Mouse (Mus musculus): ENCODE data around the gene Rpusd3. TPM values are rescaled to one million over a fixed set of nuclear protein-coding genes. Genes with fewer than 3 reads are reported as not detected.

The Rpusd3 gene
- polyA plus RNA-seq, 1 experiment from 2014 or later = 34.6 TPM

DNA sequence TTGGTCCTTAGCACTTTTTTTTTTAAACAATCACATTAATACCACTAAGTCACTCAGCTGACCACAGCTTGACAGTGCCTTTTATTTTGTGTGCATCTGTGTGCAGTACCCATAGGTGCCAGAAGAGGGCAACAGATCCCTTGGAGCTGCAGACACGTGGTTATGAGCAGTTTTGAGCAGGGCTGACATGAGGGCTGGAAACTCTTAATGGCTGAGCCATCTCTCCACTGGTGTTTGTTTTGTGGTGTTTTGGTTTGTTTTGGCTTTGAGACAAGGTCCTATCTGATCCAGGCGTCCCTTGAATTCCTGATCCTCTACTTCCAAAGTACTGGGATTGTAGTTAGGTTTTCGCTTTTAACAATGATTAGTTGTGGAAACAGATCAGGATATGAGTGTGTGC lies 8.3 kb upstream of the Rpusd3 start:
- WGBS = 61% methylated on average over 3 of the region's 3 CpGs
- no peaks in the 10 kb centered on the region for H3K36me3 ChIP-seq (replicated peaks)
- no peak overlapping the region for H3K27ac ChIP-seq (replicated peaks)
- no peaks in the 10 kb centered on the region for H3K9me3 ChIP-seq
- H3K27me3 ChIP-seq (replicated peaks; ENCODE audit: low read depth, poor library complexity, severe bottlenecking) = no peaks in the 10 kb centered on the region
- peak; percentile 59 for DNase-seq (ENCODE audit: low spot score)
- no peak overlapping the region for H3K4me3 ChIP-seq
- 0 out of 2 replicates have a peak, but pooled peaks cover 2% of the 10 kb centered on the region for H3K4me1 ChIP-seq

DNA sequence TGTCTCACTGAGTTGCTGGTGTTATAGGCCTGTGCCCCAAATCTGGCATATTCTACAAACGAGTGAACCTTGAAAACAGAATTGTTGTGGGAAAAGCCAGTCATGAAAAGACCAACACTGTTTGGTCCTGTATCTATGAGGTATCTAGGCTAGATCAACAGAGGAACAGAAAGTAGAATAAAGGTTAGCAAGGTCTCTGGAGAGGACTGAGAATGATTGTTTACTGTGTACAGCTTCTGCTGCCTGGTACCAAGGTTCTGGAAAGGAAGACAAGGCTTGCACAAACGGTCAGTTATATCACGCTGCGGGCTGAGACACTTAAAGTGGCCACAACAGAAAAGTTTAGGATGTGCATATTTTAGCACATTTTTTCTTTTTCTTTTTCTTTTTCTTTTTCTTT lies 7.6 kb upstream of the Rpusd3 start:
- no peak overlapping the region for H3K27ac ChIP-seq (replicated peaks)
- H3K4me1 ChIP-seq = no peaks in the 10 kb centered on the region
- H3K36me3 ChIP-seq (replicated peaks) = no peaks in the 10 kb centered on the region
- no peak overlapping the region for H3K4me3 ChIP-seq
- H3K9me3 ChIP-seq = no peaks in the 10 kb centered on the region
- 90% methylated on average over 4 of the region's 4 CpGs for WGBS
- DNase-seq (ENCODE audit: low spot score) = no peak
- no peaks in the 10 kb centered on the region for H3K27me3 ChIP-seq (replicated peaks; ENCODE audit: low read depth, poor library complexity, severe bottlenecking)

DNA sequence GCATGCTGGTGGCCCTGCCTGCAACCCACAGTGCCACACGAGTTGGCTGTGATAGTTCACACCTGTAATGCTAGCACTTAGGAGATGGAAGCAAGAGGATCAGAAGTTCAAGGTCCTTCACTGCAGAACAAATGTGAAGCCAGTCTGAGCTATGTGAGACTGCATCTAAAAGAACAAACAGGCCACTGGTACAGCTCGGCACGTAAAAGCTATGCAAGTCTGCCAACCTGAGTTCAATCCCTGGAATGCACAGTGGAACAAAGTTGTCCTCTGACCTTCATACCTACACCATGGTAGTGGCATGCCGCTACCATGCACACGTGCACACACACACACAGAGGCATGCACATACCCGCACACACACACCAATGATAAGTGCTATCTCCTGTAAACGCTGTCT lies 5.0 kb upstream of the Rpusd3 start:
- DNase-seq (ENCODE audit: low spot score) = no peak
- no peak overlapping the region for H3K4me3 ChIP-seq
- H3K27ac ChIP-seq (replicated peaks) = no peak overlapping the region
- no peaks in the 10 kb centered on the region for H3K36me3 ChIP-seq (replicated peaks)
- no peaks in the 10 kb centered on the region for H3K27me3 ChIP-seq (replicated peaks; ENCODE audit: low read depth, poor library complexity, severe bottlenecking)
- peaks cover 6% of the 10 kb centered on the region for H3K4me1 ChIP-seq
- no peaks in the 10 kb centered on the region for H3K9me3 ChIP-seq
- WGBS = 87% methylated on average over 7 of the region's 7 CpGs

DNA sequence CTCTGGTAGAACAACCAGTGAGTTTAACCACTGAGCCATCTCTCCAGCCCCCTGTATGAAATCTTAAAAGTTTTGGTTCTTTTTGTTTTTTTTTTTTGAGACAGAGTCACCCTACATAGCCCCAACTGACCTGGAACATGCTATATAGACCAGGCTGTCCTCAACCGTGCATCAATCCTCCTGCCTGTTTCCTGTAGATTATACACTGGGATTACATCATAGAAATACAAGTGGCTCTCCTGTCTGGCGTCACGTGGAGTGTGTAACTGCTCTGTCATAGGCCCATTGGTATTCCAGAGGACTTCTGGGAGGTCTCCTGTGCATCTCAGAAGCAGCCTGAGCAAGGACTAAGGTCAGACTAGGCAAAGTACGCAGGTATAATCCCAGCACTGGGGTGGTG lies 3.9 kb upstream of the Rpusd3 start:
- DNase-seq (ENCODE audit: low spot score) = no peak
- Histone ChIP-seq H3K4me1 (peaks cover 16% of the 10 kb centered on the region), H3K4me3 (no peak overlapping the region), H3K36me3 (replicated peaks) (no peaks in the 10 kb centered on the region), H3K27me3 (replicated peaks; ENCODE audit: low read depth, poor library complexity, severe bottlenecking) (no peaks in the 10 kb centered on the region), H3K27ac (replicated peaks) (no peak overlapping the region), H3K9me3 (no peaks in the 10 kb centered on the region)
- WGBS = 83% methylated on average over 4 of the region's 4 CpGs

DNA sequence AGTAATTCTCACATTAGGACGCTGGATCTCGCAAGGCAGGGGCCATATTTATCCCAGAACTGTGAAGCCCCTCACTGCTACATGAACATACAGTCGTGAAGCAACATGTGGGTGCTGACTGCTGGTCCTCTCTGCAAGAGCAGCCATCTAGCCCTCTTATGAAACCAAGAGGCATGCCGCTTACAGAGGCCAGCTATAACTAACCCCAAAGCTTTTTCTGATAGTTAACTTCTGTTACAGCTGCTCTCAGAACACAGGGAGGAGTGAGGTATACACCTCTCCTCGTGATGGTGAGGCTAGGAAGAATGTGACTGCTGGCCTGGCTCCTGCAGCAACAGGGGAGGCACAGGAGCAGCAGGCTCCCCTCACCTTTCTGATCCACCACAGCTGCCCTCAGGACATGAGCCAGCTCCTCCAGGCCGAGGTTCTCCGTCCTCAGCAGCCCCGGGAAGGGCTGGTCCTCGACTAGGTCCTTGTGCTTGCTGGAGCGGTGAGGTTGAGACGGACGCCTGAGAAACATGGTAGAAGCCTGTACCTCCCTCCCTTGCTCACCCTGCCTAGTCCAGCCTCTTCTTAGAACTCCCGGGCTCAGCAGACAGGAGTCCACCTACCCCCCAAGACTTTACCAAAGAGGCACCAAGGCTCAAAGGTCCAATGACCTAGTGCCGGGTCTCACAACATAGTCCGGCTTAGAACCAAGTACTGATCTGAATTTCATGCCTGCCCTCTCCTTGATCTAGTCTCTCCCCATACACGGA lies 520 bp downstream of the Rpusd3 start:
- Histone ChIP-seq H3K27me3 (replicated peaks; ENCODE audit: low read depth, poor library complexity, severe bottlenecking) (no peaks in the 10 kb centered on the region), H3K27ac (replicated peaks) (peak overlapping the region; percentile 86), H3K9me3 (no peaks in the 10 kb centered on the region), H3K4me3 (peak overlapping the region; percentile 69), H3K4me1 (peaks cover 25% of the 10 kb centered on the region), H3K36me3 (replicated peaks) (peaks cover 37% of the 10 kb centered on the region)
- 16% methylated on average over 16 of the region's 16 CpGs for WGBS
- no peak for DNase-seq (ENCODE audit: low spot score)

DNA sequence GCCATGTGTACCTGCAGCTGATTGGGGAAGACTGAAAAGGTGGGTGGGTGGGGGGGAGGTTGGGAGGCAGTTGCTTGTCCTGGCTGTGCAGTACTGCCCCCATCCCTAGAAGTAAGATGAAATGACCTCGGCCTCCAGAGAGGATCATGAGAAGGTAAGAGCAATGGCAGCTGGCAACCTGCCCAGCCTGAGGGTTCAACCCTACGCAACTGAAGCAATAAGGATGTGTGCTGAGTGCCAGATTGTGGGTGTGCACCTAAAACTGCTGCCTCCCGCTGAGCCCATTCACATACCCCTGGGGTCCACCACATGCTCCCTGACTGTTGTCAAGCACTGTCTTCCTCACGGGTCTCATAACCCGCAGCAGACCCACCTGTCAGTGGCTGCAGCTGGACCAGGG lies 2.7 kb downstream of the Rpusd3 start:
- WGBS = 88% methylated on average over 5 of the region's 5 CpGs
- Histone ChIP-seq H3K27ac (replicated peaks) (no peak overlapping the region), H3K4me3 (no peak overlapping the region), H3K4me1 (peaks cover 25% of the 10 kb centered on the region), H3K9me3 (no peaks in the 10 kb centered on the region), H3K36me3 (replicated peaks) (peaks cover 50% of the 10 kb centered on the region), H3K27me3 (replicated peaks; ENCODE audit: low read depth, poor library complexity, severe bottlenecking) (no peaks in the 10 kb centered on the region)
- no peak for DNase-seq (ENCODE audit: low spot score)

DNA sequence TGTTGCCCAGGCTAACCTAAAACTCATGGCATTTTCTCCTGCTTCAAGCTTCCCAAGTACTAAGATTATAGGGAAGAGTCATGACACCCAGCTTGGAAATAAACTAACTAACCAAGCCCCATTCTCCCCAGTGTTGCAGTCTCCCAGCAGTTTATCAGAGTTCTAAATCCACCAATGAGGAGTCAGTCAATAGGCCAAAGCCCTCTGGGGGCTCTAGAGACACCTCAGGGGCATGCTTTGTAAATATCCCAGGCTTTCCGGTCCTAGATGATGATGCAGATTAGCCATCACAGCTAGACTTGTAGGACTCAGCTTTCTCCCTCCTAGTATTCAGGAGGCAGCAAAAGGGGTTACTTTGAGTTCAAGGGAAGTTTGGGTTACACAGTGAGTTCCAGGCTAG lies 9.1 kb downstream of the Rpusd3 start:
- WGBS = 83% methylated on average over 1 of the region's 1 CpGs
- DNase-seq (ENCODE audit: low spot score) = no peak
- H3K9me3 ChIP-seq = no peaks in the 10 kb centered on the region
- peaks cover 13% of the 10 kb centered on the region for H3K4me1 ChIP-seq
- no peak overlapping the region for H3K4me3 ChIP-seq
- H3K36me3 ChIP-seq (replicated peaks) = peaks cover 45% of the 10 kb centered on the region
- no peak overlapping the region for H3K27ac ChIP-seq (replicated peaks)
- no peaks in the 10 kb centered on the region for H3K27me3 ChIP-seq (replicated peaks; ENCODE audit: low read depth, poor library complexity, severe bottlenecking)

DNA sequence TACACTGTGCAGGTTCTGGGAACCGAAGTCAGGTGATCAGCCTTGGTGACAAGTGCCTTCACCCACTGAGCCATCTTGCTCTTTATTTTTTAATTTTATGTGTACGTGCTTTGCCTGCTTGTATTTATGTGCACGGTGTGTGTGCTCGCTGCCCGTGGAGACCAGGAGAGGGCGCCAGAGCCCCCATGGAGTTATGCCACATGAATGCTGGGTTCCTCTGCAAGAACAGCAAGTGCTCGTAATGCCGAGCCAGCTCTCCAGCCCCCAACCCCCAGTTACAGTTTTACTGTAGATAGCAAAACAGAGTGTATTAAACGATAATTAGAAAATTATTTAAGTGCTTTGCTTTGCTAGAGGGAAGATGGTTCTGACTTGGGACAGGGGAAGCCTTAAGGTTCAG lies 12.5 kb downstream of the Rpusd3 start:
- Histone ChIP-seq H3K4me3 (no peak overlapping the region), H3K27ac (replicated peaks) (no peak overlapping the region), H3K4me1 (peaks cover 13% of the 10 kb centered on the region), H3K9me3 (no peaks in the 10 kb centered on the region), H3K27me3 (replicated peaks; ENCODE audit: low read depth, poor library complexity, severe bottlenecking) (no peaks in the 10 kb centered on the region), H3K36me3 (replicated peaks) (peaks cover 18% of the 10 kb centered on the region)
- 80% methylated on average over 9 of the region's 9 CpGs for WGBS
- peak; percentile 25 for DNase-seq (ENCODE audit: low spot score)

DNA sequence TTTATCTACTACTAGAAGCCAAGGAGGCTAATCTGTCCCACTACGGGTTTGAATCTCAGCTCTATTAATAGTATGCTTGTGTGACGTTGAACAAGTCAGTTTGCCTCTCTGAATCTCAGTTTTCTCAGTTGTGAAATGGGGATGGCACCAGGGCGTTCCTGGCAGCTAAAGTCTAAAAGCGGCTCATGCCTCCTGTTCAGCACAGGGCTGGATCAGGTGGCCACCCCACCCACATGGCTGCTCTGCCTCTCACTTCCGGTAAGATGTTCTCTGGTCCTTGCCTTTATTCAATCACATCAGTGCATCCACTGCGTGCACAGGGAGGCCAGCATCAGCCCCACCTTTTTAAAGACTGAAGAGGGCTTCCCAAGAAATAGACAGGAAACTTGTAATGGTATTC lies 13.7 kb downstream of the Rpusd3 start:
- H3K4me1 ChIP-seq = peaks cover 13% of the 10 kb centered on the region
- no peaks in the 10 kb centered on the region for H3K9me3 ChIP-seq
- DNase-seq (ENCODE audit: low spot score) = no peak
- H3K4me3 ChIP-seq = no peak overlapping the region
- WGBS = 87% methylated on average over 6 of the region's 6 CpGs
- H3K27me3 ChIP-seq (replicated peaks; ENCODE audit: low read depth, poor library complexity, severe bottlenecking) = no peaks in the 10 kb centered on the region
- no peak overlapping the region for H3K27ac ChIP-seq (replicated peaks)
- H3K36me3 ChIP-seq (replicated peaks) = peaks cover 25% of the 10 kb centered on the region

DNA sequence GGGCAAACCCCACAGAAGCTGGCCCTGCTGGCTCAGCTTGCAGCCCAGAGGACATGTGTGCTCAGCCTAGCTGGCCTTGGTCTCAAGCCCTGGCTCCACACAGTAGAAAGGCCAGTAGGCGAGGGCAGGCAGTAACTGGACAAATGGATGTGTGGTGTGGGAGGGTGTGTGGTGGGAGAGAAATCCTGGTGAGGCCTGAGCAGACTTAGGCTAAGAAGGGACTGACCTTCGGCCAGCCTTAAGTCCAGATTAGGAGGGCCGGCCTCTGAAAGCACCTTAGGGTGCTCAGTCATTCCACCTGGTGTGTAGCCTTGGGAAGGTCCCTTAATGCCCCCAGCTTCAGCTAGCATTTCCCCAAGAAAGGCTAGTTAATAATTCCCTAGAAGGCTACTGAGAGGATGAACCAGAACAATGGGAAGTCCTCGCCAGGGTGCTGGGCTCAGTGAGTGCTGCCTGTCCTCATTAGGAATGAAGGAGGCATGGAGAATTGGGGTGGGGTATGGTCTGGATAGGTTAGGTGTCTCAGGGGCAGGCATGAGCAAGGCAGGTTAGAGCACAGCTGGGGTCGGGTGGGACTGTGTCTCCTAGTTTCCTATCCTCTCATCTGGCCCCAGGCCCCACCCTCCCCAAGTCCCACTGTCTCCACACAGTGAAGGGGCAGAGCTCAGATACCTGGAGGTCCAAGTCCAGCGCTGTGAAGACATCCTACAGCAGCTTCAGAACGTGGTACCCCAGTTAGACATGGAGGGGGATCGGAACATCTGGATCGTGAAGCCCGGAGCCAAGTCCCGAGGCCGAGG lies 14.3 kb downstream of the Rpusd3 start:
- peaks cover 13% of the 10 kb centered on the region for H3K4me1 ChIP-seq
- no peaks in the 10 kb centered on the region for H3K27me3 ChIP-seq (replicated peaks; ENCODE audit: low read depth, poor library complexity, severe bottlenecking)
- DNase-seq (ENCODE audit: low spot score) = no peak
- WGBS = 80% methylated on average over 12 of the region's 12 CpGs
- no peak overlapping the region for H3K27ac ChIP-seq (replicated peaks)
- H3K36me3 ChIP-seq (replicated peaks) = peaks cover 28% of the 10 kb centered on the region
- no peak overlapping the region for H3K4me3 ChIP-seq
- H3K9me3 ChIP-seq = no peaks in the 10 kb centered on the region

DNA sequence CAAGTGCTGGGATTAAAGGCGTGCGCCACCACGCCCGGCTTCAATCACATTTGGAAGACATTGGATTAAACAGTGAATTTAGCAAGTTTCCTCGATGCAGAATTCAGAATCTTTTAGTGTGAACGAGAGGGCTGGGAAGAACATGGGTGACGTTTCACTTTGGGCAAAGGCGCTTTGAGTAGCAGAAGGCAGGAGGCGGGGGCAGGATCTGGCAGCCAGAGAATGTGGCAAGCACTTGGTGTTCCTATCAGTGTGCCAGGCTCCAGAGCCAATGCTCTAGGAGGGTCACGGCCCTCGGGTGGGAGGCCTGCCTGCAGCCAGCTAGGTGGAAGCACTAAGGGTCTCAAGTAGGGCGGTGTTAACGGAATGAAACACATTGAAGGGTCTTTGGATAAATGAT lies 17.0 kb downstream of the Rpusd3 start:
- H3K27me3 ChIP-seq (replicated peaks; ENCODE audit: low read depth, poor library complexity, severe bottlenecking) = no peaks in the 10 kb centered on the region
- H3K4me3 ChIP-seq = no peak overlapping the region
- 92% methylated on average over 13 of the region's 13 CpGs for WGBS
- no peaks in the 10 kb centered on the region for H3K9me3 ChIP-seq
- no peak overlapping the region for H3K27ac ChIP-seq (replicated peaks)
- no peak for DNase-seq (ENCODE audit: low spot score)
- no peaks in the 10 kb centered on the region for H3K4me1 ChIP-seq
- peaks cover 27% of the 10 kb centered on the region for H3K36me3 ChIP-seq (replicated peaks)

DNA sequence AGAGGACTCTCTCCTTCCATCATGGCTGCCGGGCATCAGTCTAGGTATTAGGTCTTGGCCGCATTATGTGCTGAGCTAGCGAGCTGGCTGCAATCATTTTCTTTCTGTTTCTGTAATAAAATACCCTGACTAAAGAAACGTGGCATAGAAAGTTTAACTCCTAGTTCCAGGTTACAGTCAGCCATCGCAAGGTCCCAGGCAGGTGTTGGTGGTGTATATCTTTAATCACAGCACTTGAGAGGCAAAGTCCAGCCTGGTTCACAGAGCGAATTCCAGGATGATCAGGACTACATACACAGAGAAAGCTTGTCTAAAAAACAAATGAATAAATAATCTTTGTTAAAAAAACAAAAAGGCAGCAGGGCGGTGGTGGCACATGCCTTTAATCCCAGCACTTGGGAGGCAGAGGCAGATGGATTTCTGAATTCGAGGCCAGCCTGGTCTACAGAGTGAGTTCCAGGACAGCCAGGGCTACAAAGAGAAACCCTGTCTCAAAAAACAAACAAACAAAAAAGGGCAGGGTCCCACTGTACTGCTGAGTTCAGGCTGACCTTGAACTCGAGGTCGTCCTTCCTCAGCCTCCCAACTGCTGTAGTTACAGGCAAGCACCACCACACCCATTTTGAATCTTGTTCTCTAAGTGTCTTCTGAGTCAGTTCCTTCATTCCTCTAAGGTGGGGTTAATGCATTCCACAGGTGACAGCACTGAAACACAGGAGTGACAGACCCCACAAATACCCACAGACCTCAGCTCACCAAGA lies 22.7 kb downstream of the Rpusd3 start:
- peaks cover 31% of the 10 kb centered on the region for H3K36me3 ChIP-seq (replicated peaks)
- no peak overlapping the region for H3K27ac ChIP-seq (replicated peaks)
- no peak overlapping the region for H3K4me3 ChIP-seq
- no peak for DNase-seq (ENCODE audit: low spot score)
- peaks cover 20% of the 10 kb centered on the region for H3K4me1 ChIP-seq
- H3K27me3 ChIP-seq (replicated peaks; ENCODE audit: low read depth, poor library complexity, severe bottlenecking) = peaks cover 7% of the 10 kb centered on the region
- H3K9me3 ChIP-seq = no peaks in the 10 kb centered on the region
- WGBS = 86% methylated on average over 10 of the region's 10 CpGs
